Mouse (Mus musculus) liver, embryonic 14.5 days (tissue): ENCODE data around the gene Tbc1d17.

Experiments used
- CTCF ChIP-seq: IDR thresholded peaks from 2 replicates; pipeline ENCODE4 v1.5.1; 2016; ENCODE audit warnings: antibody characterized with exemption, low read depth, control low read depth
- EP300 ChIP-seq: IDR thresholded peaks from 2 replicates; pipeline ENCODE4 v1.6.1; 2016; ENCODE audit warnings: antibody characterized with exemption, low read depth

DNA sequence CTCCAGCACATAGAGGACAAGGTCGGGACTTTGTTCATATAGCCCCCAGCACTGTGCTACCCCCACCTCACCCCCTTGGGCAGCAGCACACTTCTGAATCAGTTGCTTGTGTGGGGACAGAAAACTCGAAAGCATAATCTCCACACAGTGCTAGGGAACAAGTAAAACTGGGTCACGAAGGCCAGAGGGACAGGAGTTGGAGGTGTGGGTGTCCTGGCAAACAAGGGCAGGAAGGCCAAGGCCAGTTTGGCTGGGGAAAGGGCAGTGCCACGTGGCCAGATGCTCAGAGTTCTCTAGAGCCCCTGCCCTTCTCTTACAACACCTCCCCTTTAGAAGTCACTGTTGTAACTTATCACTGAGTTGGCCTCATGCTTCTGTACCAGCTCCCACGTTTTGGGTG, 29.0 kb downstream of the Tbc1d17 start:
- TF ChIP-seq CTCF, result no peak
- no peak for TF ChIP-seq EP300
